Mouse (Mus musculus) layer of hippocampus, adult 11-12 months (tissue): ENCODE data around the gene Sprr2j-ps.

Experiments used
- DNase-seq: peaks from one replicate; pipeline ENCODE4 v3.0.0; 2022; ENCODE audit warnings: low spot score

The Sprr2j-ps gene

GRCm38 (mm10) chr3:92417782-92418181, at the start of gene Sprr2j-ps:
Gene Sprr2j-ps (plus strand): TSS chr3:92418082.
- no peak for DNase-seq

DNA sequence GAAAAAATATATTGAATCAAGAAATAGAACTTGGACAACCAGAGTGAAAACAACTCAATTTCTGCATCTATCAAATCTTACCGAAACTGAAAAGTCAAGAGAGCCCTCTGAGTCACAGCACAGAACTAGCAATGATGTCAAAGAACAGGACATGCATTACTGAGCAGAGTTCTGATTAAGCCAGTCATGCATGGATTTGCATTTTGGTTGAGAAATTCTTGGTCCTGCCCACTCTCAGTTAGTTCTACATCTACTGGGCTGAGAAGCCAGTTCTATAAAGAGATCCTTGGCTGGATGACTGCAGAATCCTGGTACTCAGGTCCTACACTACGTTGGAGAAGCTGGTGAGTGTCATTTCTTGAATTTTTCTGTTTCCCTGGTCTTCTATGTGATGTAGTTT, 44.3 kb upstream of the Sprr2j-ps start:
- no peak for DNase-seq

GRCm38 (mm10) chr3:92385385-92385784, 32.5 kb upstream of the Sprr2j-ps start, which contains the start of gene Sprr2h:
Gene Sprr2h (plus strand): TSS chr3:92385685.
- DNase-seq: no peak

DNA sequence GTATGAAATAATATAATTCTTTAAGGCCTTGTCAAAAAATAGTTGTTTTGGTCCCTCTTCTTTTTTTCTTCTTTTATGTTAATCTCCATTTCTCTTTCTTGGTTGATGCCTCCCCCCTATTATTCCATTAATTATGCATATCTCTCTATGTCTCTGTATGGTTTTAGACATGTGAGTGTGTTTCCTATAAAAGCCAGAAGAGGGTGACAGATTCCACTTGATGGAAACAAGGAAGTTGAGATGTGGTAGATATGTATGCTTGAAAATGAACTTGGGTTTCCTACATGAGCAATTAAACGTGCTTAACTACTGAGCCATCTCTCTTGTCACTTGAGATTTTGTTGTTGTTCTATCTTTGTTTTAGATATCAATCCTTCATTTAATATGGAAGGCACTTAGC, 23.6 kb upstream of the Sprr2j-ps start:
- DNase-seq: no peak

GRCm38 (mm10) chr3:92407691-92408090, 10.2 kb upstream of the Sprr2j-ps start, which contains the start of gene Sprr2i:
Gene Sprr2i (plus strand): TSS chr3:92407991.
- no peak for DNase-seq

DNA sequence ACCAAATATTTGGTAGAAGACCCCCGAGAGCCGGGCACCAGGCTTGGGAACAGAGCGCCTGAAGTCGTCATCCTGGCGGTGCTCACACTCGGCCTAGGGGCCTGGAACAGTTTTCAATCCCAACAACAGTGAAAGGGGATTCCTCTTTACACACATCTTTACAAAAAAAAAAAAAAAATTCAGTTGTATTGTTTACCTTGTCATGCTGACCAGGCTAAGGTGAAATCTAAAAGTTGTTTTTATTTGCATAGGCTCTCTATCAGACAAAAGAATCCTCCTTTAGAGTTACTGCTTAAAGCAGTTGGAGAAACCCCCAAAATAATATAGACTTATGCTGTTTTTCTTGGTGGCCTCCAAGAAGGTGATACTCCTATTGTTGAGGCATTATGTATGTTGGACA, 11.4 kb downstream of the Sprr2j-ps start, which contains the start of gene Gm9774:
Gene Gm9774 (minus strand): TSS at position 101 of the 400 bp plus-strand sequence.
- no peak for DNase-seq

DNA sequence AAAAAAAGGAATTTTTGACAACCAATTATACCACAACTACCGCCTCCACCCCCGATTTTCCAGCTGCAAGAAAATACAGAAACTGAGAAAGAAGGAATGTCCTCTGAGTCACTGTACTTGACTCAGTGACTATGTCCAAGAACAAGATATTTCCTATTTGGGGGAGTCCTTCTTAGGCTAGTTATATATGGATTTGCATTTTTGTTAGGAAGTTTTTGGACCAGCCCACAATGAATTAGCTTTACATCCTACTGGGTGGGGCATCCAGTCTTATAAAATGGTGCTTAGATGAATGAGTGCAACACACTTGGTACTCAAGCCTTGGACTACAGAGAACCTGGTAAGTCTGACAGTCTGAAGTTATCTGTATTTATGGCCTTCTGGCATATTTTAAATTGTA, 14.4 kb downstream of the Sprr2j-ps start, which contains the start of gene Sprr2k:
Gene Sprr2k (plus strand): TSS at position 301 of the 400 bp plus-strand sequence.
- DNase-seq: no peak

DNA sequence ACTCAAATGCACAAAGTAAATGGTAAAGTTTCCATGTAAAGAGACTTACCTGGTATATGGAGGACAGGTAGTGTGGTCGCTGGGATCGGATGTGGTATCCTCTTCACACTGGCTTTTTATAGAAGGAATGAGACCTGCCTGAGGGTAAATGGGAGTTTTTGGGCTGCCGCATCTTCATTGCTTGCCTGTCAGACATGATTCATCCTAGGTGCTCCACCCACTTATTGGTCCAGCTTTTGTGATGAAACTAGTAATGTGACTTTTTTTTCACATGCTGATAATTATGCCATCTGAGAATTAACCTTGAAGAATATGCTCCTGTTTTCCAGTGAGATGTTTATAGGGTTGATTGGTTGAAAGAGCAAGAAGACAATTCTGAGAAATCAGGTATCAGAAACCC, 20.8 kb downstream of the Sprr2j-ps start, which contains the start of gene Sprr1b:
Gene Sprr1b (minus strand): TSS at position 101 of the 400 bp plus-strand sequence.
- DNase-seq: no peak

DNA sequence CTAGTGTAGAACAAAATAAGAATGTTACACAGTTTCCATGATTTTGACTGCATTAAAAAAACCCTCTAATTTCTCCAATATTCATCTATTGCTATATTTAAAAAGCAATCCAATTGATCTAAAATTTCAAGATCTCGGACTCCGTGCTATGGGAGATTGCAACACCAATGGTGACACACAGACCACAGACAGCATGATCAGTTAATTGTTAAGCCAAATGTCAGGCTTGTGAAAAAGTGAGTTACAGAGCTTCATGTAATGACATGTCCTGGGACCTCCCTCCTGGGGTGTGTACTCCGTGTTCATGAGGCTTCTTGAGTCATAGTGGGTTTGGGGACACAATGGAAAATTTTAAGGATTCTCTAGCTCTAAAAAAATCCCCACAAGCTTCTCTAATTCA, 22.3 kb downstream of the Sprr2j-ps start:
- no peak for DNase-seq

DNA sequence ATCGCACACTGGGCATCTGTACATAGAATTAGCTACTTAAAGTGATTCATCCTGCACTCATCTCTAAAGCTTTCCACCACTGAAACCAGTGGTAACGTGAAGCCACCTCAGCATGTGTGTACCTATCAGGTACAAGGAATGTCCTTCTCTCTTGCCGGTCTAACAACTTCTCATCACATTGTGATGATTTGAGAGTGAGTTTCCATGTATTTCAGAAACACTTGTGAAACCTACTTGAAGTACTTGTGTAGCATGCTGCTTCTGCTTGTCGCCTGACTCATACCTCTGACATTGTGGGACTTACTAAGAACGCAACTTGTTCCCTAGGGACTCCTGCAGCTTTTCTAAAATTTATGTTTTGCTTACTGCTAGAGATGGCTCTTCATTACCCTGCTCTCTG, 37.3 kb downstream of the Sprr2j-ps start:
- no peak for DNase-seq

GRCm38 (mm10) chr3:92458620-92459019, 40.7 kb downstream of the Sprr2j-ps start, which contains the start of gene Sprr3:
Gene Sprr3 (minus strand): TSS chr3:92458720.
- no peak for DNase-seq

- no peak for DNase-seq
Measured at GRCm38 (mm10) chr3:92466576-92466975, 48.7 kb downstream of the Sprr2j-ps start.

DNA sequence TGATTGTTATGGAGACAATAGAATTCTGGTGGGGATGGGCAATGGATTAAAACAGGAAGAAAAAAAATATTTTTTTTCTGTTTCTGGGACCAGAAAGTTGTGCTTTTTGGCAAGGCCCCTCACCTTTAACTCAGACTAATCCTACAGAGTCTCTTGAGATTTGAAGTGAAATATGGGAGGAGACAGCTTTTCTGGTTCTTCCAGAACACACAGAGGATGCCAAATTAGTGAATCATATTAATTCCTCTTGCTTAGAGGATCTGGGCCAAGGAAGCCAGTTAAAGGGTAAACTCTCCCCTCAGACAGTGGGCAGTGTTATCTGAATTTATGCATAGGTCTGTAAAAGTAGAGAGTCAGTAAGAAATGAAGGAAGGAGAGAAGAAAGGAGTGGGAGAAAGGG, 49.5 kb downstream of the Sprr2j-ps start:
- DNase-seq: no peak
